Mouse (Mus musculus) midbrain, postnatal 0 days (tissue): ENCODE results near the gene Cd207. TPM values are rescaled to one million over a fixed set of nuclear protein-coding genes. Genes with fewer than 3 reads are reported as not detected.

Experiments used
- ATAC-seq: fragments of 200-750 bp; cut with Nextera tagmentation; 2 replicates; pipeline ENCODE4 v1.8.0; 2017; ENCODE audit warnings: moderate number of reproducible peaks, mild to moderate bottlenecking, moderate TSS enrichment, moderate library complexity; ENCODE audit not compliant: low FRiP score
- DNase-seq: peaks from one replicate; pipeline ENCODE4 v3.0.0-alpha.2; 2015; ENCODE audit warnings: low spot score
- H3K27ac ChIP-seq: fragments of 300-500 bp; sonication (generic); 2 replicates; pipeline ENCODE4 v1.5.1; 2014; ENCODE audit warnings: low read depth, mild to moderate bottlenecking, low read length, mixed read lengths
- H3K27me3 ChIP-seq: fragments of 300-500 bp; sonication (generic); 2 replicates; pipeline ENCODE4 v1.6.1; 2014; ENCODE audit warnings: low read length, control low read depth, mixed read lengths; ENCODE audit not compliant: insufficient read depth
- H3K36me3 ChIP-seq: fragments of 300-500 bp; sonication (generic); 2 replicates; pipeline ENCODE4 v1.6.1; 2014; ENCODE audit warnings: low read length, control low read depth, mixed read lengths; ENCODE audit not compliant: insufficient read depth
- H3K4me1 ChIP-seq: fragments of 300-500 bp; sonication (generic); 2 replicates; pipeline ENCODE4 v1.6.1; 2014; ENCODE audit warnings: mild to moderate bottlenecking, control low read depth, antibody characterized with exemption, low read length, mixed read lengths; ENCODE audit not compliant: insufficient read depth
- H3K4me2 ChIP-seq: fragments of 300-500 bp; sonication (generic); 2 replicates; pipeline ENCODE4 v1.6.1; 2014; ENCODE audit warnings: low read depth, mild to moderate bottlenecking, low read length, mixed read lengths; ENCODE audit not compliant: poor library complexity, severe bottlenecking
- H3K4me3 ChIP-seq: fragments of 300-500 bp; sonication (generic); 2 replicates; pipeline ENCODE4 v1.5.1; 2014; ENCODE audit warnings: low read depth, mild to moderate bottlenecking, low read length, moderate library complexity
- H3K9ac ChIP-seq: fragments of 300-500 bp; sonication (generic); replicated peaks from 2 replicates; pipeline ENCODE4 v1.6.1; 2014; ENCODE audit warnings: mild to moderate bottlenecking, low read length, moderate library complexity, mixed read lengths; ENCODE audit not compliant: poor library complexity, severe bottlenecking
- H3K9me3 ChIP-seq: fragments of 300-500 bp; sonication (generic); 2 replicates; pipeline ENCODE4 v1.6.1; 2016; ENCODE audit warnings: low read length, control low read depth
- CTCF ChIP-seq: IDR thresholded peaks from 2 replicates; pipeline ENCODE4 v1.5.1; 2016; ENCODE audit warnings: antibody characterized with exemption, mild to moderate bottlenecking
- WGBS: fragments of 180-500 bp; shearing (Covaris S2); extraction: QIAGEN DNeasy Blood & Tissue Kit; methylation state at CpG from one replicate; pipeline ENCODE4 v1.1.7; 2014; 5-methylcytosine and 5-hydroxymethylcytosine counted together
- polyA plus RNA-seq: library from polyadenylated mRNA; unstranded; fragments of >200 nt; fragmentation: Nextera tagmentation; extraction: Ambion mirVana; gene quantifications from 2 replicates; pipeline ENCODE4 v1.2.1, GENCODE M21; 2015
- total RNA-seq: library from RNA; depleted of rRNA; stranded (reverse); fragments of >200 nt; gene quantifications from 2 replicates; pipeline ENCODE4 v1.2.3, GENCODE M21; 2014

The Cd207 gene
- total and polyA plus RNA-seq, 2 experiments from 2014 or later, result 0.16 TPM; not detected in 1

GRCm38 (mm10) chr6:83703000-83703721 is 25.5 kb upstream of the Cd207 start:
- 2% methylated on average over 27 of the region's 27 CpGs for whole genome bisulfite sequencing
- no peak overlapping the region for H3K27ac ChIP-seq
- no peak overlapping the region for H3K4me2 ChIP-seq
- no peak overlapping the region for H3K9ac ChIP-seq
- H3K36me3 ChIP-seq, result no peaks in the 10 kb centered on the region
- H3K4me3 ChIP-seq, result no peak overlapping the region
- no peak for DNase-seq
- ATAC-seq, result no peak
- H3K4me1 ChIP-seq, result no peaks in the 10 kb centered on the region
- TF ChIP-seq CTCF, result no peak
- H3K9me3 ChIP-seq, result no peaks in the 10 kb centered on the region
- H3K27me3 ChIP-seq, result peaks cover 88% of the 10 kb centered on the region

DNA sequence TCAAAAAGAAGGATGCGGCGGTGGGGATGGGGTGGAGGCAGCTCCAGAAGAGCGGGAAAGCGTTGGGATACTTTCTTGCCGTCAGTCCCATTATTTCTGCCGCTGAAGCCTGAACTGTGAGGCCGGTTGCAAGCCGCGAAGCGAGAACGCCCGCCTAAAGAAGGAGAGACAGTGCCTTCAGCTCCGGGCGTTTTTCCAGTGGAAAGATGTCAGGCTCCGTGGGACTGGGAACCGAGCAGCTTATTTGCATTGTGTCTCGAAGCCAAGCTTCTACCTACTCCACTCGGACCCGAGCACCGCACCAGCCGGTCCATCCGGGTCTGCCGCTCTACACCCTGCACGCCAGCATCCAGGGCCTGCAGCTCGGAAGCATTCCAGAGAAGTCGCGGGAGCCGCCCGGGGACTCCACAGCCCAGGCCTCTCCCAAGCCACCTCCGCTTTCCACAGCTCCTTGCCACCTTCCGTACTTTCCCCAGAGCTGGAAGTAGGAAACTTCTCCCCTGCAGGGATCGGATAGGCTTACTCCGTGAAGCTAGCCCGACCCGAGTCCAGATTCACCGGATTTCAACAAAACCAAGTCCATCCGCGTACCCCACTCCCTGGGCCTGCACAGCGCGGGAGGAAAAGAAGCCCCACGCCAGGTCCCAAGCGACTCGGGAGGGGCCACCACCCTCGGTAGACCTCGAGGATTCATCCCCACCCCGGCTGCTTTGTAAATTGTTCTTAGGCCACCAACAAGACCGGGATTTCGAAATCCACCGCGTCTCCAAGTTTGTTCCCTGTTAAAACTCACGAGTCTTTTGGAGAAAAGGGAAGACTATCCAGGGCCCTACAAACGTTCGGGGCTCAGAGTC is 24.7 kb upstream of the Cd207 start:
- DNase-seq, result no peak
- H3K4me1 ChIP-seq, result no peaks in the 10 kb centered on the region
- H3K4me3 ChIP-seq, result no peak overlapping the region
- H3K36me3 ChIP-seq, result no peaks in the 10 kb centered on the region
- H3K9me3 ChIP-seq, result no peaks in the 10 kb centered on the region
- ATAC-seq, result no peak
- H3K27ac ChIP-seq, result no peak overlapping the region
- under 1% methylated on average over 52 of the region's 53 CpGs for WGBS
- TF ChIP-seq CTCF, result no peak
- H3K9ac ChIP-seq, result no peak overlapping the region
- peaks cover 88% of the 10 kb centered on the region for H3K27me3 ChIP-seq
- H3K4me2 ChIP-seq, result no peak overlapping the region

- WGBS, result 2% methylated on average over 11 of the region's 11 CpGs
- no peak for DNase-seq
- Histone ChIP-seq H3K36me3 (no peaks in the 10 kb centered on the region), H3K9ac (no peak overlapping the region), H3K4me1 (no peaks in the 10 kb centered on the region), H3K27me3 (peaks cover 88% of the 10 kb centered on the region), H3K9me3 (no peaks in the 10 kb centered on the region), H3K4me3 (no peak overlapping the region), H3K4me2 (no peak overlapping the region), H3K27ac (no peak overlapping the region)
- no peak for ATAC-seq
- no peak for TF ChIP-seq CTCF
Observed at GRCm38 (mm10) chr6:83701001-83701400, 23.3 kb upstream of the Cd207 start.

DNA sequence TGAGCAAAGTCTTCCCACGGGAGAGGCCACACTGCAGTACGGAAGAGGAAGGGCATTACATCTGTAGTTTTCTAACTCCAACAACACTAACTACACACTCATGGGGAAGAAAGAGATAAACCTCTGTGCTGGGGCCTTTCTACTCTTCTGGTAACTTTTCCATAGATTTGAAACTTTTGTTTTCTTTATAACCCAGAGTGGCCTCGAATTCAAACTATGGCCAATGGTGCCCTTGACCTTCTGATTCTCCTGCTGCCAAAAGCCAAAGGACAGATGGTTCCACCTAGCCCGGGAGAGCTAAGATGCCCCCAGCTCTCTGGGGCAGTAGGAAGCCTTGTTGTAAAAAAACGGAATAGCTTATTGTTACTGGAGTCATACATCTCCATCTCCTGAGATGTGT is 22.3 kb upstream of the Cd207 start:
- ATAC-seq, result no peak
- no peak overlapping the region for H3K4me3 ChIP-seq
- H3K4me2 ChIP-seq, result no peak overlapping the region
- H3K27ac ChIP-seq, result no peak overlapping the region
- DNase-seq, result no peak
- H3K4me1 ChIP-seq, result no peaks in the 10 kb centered on the region
- TF ChIP-seq CTCF, result no peak
- WGBS, result 4% methylated on average over 5 of the region's 5 CpGs
- no peaks in the 10 kb centered on the region for H3K9me3 ChIP-seq
- no peak overlapping the region for H3K9ac ChIP-seq
- peaks cover 89% of the 10 kb centered on the region for H3K27me3 ChIP-seq
- no peaks in the 10 kb centered on the region for H3K36me3 ChIP-seq

- no peak overlapping the region for H3K9ac ChIP-seq
- H3K4me1 ChIP-seq, result no peaks in the 10 kb centered on the region
- H3K36me3 ChIP-seq, result no peaks in the 10 kb centered on the region
- H3K27me3 ChIP-seq, result peaks cover 93% of the 10 kb centered on the region
- no peak overlapping the region for H3K4me3 ChIP-seq
- no peak for ATAC-seq
- 3% methylated on average over 8 of the region's 8 CpGs for WGBS
- H3K9me3 ChIP-seq, result no peaks in the 10 kb centered on the region
- H3K27ac ChIP-seq, result no peak overlapping the region
- no peak overlapping the region for H3K4me2 ChIP-seq
- DNase-seq, result no peak
- no peak for TF ChIP-seq CTCF
Observed at GRCm38 (mm10) chr6:83697932-83698331, 20.3 kb upstream of the Cd207 start.

DNA sequence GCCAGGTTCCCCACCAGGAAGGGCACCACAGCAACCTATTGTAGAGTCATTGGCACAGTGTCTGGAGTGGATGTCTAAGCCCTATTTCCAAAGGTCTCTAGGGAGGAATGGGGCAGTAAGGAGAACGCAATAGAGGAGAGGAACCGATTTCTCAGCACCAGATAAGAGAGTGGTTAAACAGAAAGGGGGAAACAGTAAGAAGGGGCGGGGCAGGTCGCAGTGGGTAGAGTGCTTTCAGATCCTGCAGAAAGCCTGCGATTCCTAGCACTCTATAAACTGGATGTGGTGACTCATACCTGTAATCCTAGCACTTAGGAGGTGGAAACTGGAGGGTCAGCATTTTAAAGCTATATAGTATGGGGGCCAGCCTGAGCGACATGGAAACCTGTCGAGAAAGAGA is 19.0 kb upstream of the Cd207 start:
- WGBS, result 2% methylated on average over 7 of the region's 7 CpGs
- Histone ChIP-seq H3K9ac (no peak overlapping the region), H3K4me1 (no peaks in the 10 kb centered on the region), H3K36me3 (no peaks in the 10 kb centered on the region), H3K4me3 (no peak overlapping the region), H3K27ac (no peak overlapping the region), H3K9me3 (no peaks in the 10 kb centered on the region), H3K27me3 (peaks cover 94% of the 10 kb centered on the region), H3K4me2 (no peak overlapping the region)
- DNase-seq, result no peak
- TF ChIP-seq CTCF, result no peak
- no peak for ATAC-seq
